Mouse (Mus musculus): Measurements from ENCODE around the gene Safb. TPM values are rescaled to one million over a fixed set of nuclear protein-coding genes. Genes with fewer than 3 reads are reported as not detected.
A peak's percentile ranks its signal among the peaks of the same experiment; 100 is the strongest.
"Not testable (repeated sequence)": the region's sequence is repeated elsewhere in the genome, so short reads cannot be mapped to it uniquely, and the experiment has no call there.

The Safb gene
- total and polyA plus RNA-seq, 2 experiments from 2014 or later, result 40.8 to 71.7 TPM

DNA sequence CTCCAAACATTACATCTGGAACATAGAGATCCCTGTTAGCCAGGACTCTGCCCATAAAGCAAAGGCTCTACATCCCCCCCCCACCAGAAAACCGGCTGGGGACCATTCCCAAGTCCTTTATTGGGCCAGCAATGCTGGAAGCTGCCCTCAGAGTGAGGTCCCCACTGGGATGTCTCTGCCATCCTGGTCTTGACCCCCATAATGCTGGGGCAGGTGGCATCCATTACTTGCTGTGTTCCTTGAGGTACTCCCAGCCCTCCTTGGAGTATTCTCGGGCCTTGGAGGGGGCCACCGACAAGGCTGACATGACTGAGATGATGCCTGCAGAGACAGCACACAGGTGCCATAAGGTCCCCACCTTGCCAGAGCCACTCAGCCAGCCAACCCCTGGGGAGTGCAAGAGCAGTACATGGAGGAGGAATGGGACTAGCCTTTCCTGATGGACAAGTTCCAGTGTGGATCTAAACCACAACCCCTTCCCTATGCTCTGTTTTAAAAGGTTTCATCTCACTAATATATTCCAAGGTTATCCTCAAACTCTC lies 23.0 kb downstream of the Safb start:
- H3K9me3 ChIP-seq (ENCODE audit: low read length), result no peaks in the 10 kb centered on the region
- peaks cover 47% of the 10 kb centered on the region for H3K36me3 ChIP-seq (ENCODE audit: insufficient read depth, low read length)

DNA sequence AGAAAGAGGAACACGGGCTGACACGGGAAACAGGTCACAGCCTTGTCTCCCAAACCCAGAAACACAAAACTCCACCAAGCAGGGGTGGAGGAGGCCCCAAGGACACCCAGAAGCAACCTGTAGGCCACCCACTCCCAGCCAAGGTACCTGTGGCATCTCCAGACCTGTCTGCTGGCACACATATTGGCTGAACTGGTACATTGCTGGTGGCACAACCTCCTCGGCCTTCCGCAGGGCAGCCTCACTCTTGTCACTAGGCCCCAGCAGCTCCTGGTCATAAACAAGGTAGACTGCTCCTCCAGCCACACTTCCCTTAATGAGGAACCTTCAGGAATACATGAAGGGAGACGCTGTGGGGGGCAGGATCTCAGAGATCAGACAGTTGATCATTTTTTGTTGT lies 24.1 kb downstream of the Safb start:
- WGBS, result 62% methylated on average over 5 of the region's 5 CpGs
- no peak for ATAC-seq
- peaks cover 35% of the 10 kb centered on the region for H3K36me3 ChIP-seq (ENCODE audit: insufficient read depth, low read length)

More for the DNA sequence above, 23.0 kb downstream of the Safb start:
- TF ChIP-seq CTCF (IDR thresholded peaks at IDR 0.05; ENCODE audit: low read depth), result no peak
- Histone ChIP-seq H3K27me3 (ENCODE audit: insufficient read depth, low read length) (no peaks in the 10 kb centered on the region), H3K4me1 (ENCODE audit: insufficient read depth, low read length) (peaks cover 8% of the 10 kb centered on the region; the same call in 1 of the 2 replicates), H3K4me2 (ENCODE audit: low read depth, low read length) (no peak overlapping the region), H3K9ac (replicated peaks; ENCODE audit: low read length) (no peak overlapping the region), H3K27ac (no peak overlapping the region), H3K4me3 (ENCODE audit: low read length) (no peak overlapping the region)
- WGBS, result 74% methylated on average over 3 of the region's 3 CpGs
- no peak for DNase-seq (ENCODE audit: low spot score)
- ATAC-seq, result no peak

DNA sequence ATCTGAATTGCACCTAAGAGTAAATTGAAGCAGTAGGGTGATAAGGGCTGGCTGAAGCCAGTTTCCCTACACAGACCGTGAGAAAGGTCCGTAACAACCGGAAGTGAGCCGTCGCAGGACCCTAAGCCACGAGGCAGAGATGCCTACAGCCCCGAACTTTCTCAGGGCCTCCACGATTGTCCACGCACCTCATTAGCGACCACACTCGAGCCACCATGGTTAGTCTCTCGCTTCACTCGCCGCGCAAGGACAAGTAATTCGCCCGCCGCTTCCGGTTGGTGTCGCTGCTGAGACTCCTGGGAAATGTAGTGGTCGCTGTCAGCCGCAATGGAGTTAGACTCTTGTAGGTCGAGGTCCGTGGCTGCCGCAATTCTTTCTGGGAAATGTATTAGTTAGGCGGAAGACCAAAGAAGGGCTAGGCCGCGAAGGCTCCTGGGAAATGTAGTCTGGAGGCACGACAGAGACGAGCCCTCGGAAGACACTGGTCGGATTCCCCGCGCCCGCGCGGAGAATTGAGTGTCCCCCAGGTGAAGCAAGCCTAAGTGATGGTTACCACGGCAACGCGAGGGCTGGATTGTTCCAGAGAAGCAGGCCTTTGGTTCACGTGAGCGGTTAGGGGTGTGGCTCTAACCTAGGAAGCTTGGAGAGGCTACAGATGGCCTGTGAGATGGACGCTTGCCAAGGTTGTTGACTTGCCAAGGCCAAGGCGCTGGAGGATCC lies 25.0 kb downstream of the Safb start, which contains the start of gene 2410015M20Rik:
2410015M20Rik (minus strand) TSS at position 320 of the 720 bp plus-strand sequence.
- under 1% methylated on average over 44 of the region's 44 CpGs for WGBS
- ATAC-seq, result peak; percentile 90
- Histone ChIP-seq H3K4me3 (ENCODE audit: low read length) (peak within 1 kb of the TSS; percentile 58), H3K9ac (replicated peaks; ENCODE audit: low read length) (peak within 1 kb of the TSS; percentile 82), H3K27me3 (ENCODE audit: insufficient read depth, low read length) (no peaks in the 10 kb centered on the region), H3K36me3 (ENCODE audit: insufficient read depth, low read length) (peaks cover 26% of the 10 kb centered on the region), H3K9me3 (ENCODE audit: low read length) (no peaks in the 10 kb centered on the region), H3K27ac (peak within 1 kb of the TSS; percentile 86), H3K4me2 (ENCODE audit: low read depth, low read length) (peak within 1 kb of the TSS; percentile 74), H3K4me1 (ENCODE audit: insufficient read depth, low read length) (peaks cover 8% of the 10 kb centered on the region; the same call in 1 of the 2 replicates)
- peak; percentile 99 for DNase-seq (ENCODE audit: low spot score)
- TF ChIP-seq CTCF (IDR thresholded peaks at IDR 0.05; ENCODE audit: low read depth), result peak; percentile 80

More for the DNA sequence above, 24.1 kb downstream of the Safb start:
- Histone ChIP-seq H3K4me2 (ENCODE audit: low read depth, low read length) (peak overlapping the region; percentile 74), H3K4me1 (ENCODE audit: insufficient read depth, low read length) (peaks cover 8% of the 10 kb centered on the region; the same call in 1 of the 2 replicates), H3K27me3 (ENCODE audit: insufficient read depth, low read length) (no peaks in the 10 kb centered on the region), H3K4me3 (ENCODE audit: low read length) (peak overlapping the region; percentile 58), H3K27ac (peak overlapping the region; percentile 86), H3K9ac (replicated peaks; ENCODE audit: low read length) (peak overlapping the region; percentile 82; the same call in 1 of the 2 replicates), H3K9me3 (ENCODE audit: low read length) (no peaks in the 10 kb centered on the region)
- TF ChIP-seq CTCF (IDR thresholded peaks at IDR 0.05; ENCODE audit: low read depth), result no peak
- DNase-seq (ENCODE audit: low spot score), result no peak

DNA sequence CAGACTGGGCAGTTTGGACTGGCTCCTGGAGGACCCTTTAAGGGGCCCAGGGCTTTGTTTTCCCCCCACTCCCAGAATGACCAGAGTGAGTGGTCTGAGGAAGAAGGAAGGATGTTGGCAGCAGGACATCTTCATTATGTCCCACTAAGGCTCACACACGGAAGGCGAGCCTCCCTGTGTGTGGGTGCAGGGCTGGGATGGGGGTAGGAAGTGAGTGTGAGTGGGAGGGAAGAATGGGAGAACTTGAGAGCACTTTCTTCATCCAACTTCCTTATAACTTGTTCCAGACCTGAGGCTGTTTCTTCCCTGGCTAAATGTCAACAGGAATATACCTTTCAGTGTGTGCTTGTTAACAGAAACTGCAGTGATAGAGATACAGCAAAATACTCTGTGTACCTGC lies 26.7 kb downstream of the Safb start:
- H3K4me3 ChIP-seq (ENCODE audit: low read length), result no peak overlapping the region
- no peaks in the 10 kb centered on the region for H3K9me3 ChIP-seq (ENCODE audit: low read length)
- no peaks in the 10 kb centered on the region for H3K27me3 ChIP-seq (ENCODE audit: insufficient read depth, low read length)
- H3K27ac ChIP-seq, result no peak overlapping the region
- no peak overlapping the region for H3K4me2 ChIP-seq (ENCODE audit: low read depth, low read length)
- 69% methylated on average over 2 of the region's 2 CpGs for WGBS
- DNase-seq (ENCODE audit: low spot score) (no peak), ATAC-seq (no peak)
- H3K9ac ChIP-seq (replicated peaks; ENCODE audit: low read length), result no peak overlapping the region
- peaks cover 20% of the 10 kb centered on the region for H3K36me3 ChIP-seq (ENCODE audit: insufficient read depth, low read length)
- TF ChIP-seq CTCF (IDR thresholded peaks at IDR 0.05; ENCODE audit: low read depth), result no peak
- H3K4me1 ChIP-seq (ENCODE audit: insufficient read depth, low read length), result peaks cover 8% of the 10 kb centered on the region; the same call in 1 of the 2 replicates

DNA sequence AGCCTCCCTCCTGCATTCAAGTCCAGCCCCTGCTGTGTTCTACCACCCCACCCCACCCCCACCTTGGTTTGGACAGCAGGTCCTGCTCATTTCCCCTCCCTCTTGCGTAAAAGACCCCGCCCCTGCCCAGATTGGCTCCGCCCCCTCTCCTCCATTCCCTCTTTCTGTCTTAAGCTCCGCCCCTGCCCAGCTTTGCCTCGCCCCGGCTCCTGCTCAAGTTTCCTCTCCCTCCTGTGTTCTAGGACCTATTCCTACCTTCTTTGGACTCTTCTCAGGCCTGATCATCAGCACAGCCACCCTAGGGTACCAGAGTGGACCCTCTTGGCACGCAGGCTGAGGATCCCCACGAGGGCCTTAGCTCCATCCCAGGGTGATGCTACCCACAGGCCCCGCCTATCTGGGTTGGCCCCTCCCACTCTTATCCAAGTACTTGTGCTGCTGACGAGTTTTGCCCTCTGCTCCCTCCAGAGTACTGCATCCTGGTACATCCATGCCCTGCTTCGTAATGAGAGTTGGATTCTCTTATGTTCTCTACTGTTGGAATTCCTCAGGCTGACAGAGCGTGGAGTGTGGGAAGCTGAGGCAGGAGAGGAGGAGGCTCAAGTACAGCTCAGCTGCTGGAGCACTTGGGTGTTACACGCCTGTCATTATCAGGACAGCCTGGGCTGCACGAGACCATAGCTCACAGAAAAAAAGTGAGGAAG lies 27.4 kb downstream of the Safb start:
- Histone ChIP-seq H3K4me1 (ENCODE audit: insufficient read depth, low read length) (peaks cover 8% of the 10 kb centered on the region; the same call in 1 of the 2 replicates), H3K9ac (replicated peaks; ENCODE audit: low read length) (no peak overlapping the region), H3K27ac (no peak overlapping the region), H3K9me3 (ENCODE audit: low read length) (no peaks in the 10 kb centered on the region), H3K36me3 (ENCODE audit: insufficient read depth, low read length) (peaks cover 20% of the 10 kb centered on the region), H3K4me3 (ENCODE audit: low read length) (no peak overlapping the region), H3K4me2 (ENCODE audit: low read depth, low read length) (no peak overlapping the region), H3K27me3 (ENCODE audit: insufficient read depth, low read length) (no peaks in the 10 kb centered on the region)
- no peak for TF ChIP-seq CTCF (IDR thresholded peaks at IDR 0.05; ENCODE audit: low read depth)
- no peak for ATAC-seq
- WGBS, result 16% methylated on average over 14 of the region's 14 CpGs
- no peak for DNase-seq (ENCODE audit: low spot score)

DNA sequence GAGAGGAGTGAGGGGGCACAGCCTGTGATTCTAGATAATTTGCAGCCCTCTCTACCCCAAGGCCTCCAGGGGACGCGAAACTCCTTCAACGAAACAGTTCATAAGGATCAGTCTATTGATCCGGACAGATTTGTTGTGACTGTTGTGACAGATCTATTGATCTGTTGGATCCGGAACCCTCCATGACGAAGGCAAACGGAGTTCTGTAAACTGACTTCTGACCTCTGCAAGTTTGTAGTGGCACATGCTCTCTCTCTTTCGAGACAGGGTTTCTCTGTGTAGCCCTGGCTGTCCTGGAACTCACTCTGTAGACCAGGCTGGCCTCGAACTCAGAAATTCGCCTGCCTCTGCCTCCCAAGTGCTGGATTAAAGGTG lies 27.9 kb downstream of the Safb start:
- not testable (repeated sequence) for H3K4me3 ChIP-seq (ENCODE audit: low read length); H3K27ac ChIP-seq; H3K27me3 ChIP-seq (ENCODE audit: insufficient read depth, low read length); H3K9ac ChIP-seq (replicated peaks; ENCODE audit: low read length); DNase-seq (ENCODE audit: low spot score); ATAC-seq; H3K4me1 ChIP-seq (ENCODE audit: insufficient read depth, low read length); H3K4me2 ChIP-seq (ENCODE audit: low read depth, low read length); H3K9me3 ChIP-seq (ENCODE audit: low read length)
- 80% methylated on average over 10 of the region's 10 CpGs for WGBS
- peaks cover 21% of the 10 kb centered on the region for H3K36me3 ChIP-seq (ENCODE audit: insufficient read depth, low read length)

All from hindbrain, postnatal 0 days (tissue).